Mouse (Mus musculus): ENCODE data around the gene Tjp2. TPM values are rescaled to one million over a fixed set of nuclear protein-coding genes. Genes with fewer than 3 reads are reported as not detected.
"Not testable (repeated sequence)": the region's sequence is repeated elsewhere in the genome, so short reads cannot be mapped to it uniquely, and the experiment has no call there.

Tjp2 gene
- total RNA-seq, 2 experiments from 2014 or later: 21.8 to 23.2 TPM

- no peak for DNase-seq (ENCODE audit: low spot score in 2 of 2)
These were observed 90.5 kb downstream of the Tjp2 start for GRCm38 (mm10) chr19:24134144-24134911.

GRCm38 (mm10) chr19:24123534-24124290 is 101.1 kb downstream of the Tjp2 start:
- DNase-seq (ENCODE audit: low spot score in 2 of 2): no peak

GRCm38 (mm10) chr19:24123087-24123486 is 101.7 kb downstream of the Tjp2 start:
- DNase-seq (ENCODE audit: low spot score in 2 of 2): no peak

- DNase-seq (ENCODE audit: low spot score in 2 of 2): no peak
These were observed 102.2 kb downstream of the Tjp2 start for GRCm38 (mm10) chr19:24122647-24123046.

- DNase-seq (ENCODE audit: low spot score in 2 of 2): no peak
These were observed 104.0 kb downstream of the Tjp2 start for GRCm38 (mm10) chr19:24120811-24121210.

- DNase-seq (ENCODE audit: low spot score in 2 of 2): no peak
These were observed 106.1 kb downstream of the Tjp2 start for GRCm38 (mm10) chr19:24118775-24119174.

GRCm38 (mm10) chr19:24111581-24111980 is 113.2 kb downstream of the Tjp2 start:
- DNase-seq (ENCODE audit: low spot score in 2 of 2): no peak

- DNase-seq (ENCODE audit: low spot score in 2 of 2): peak; percentile 8 to 33
These were observed 117.1 kb downstream of the Tjp2 start for GRCm38 (mm10) chr19:24107707-24108106.

- DNase-seq (ENCODE audit: low spot score in 2 of 2): no peak
These were observed 121.0 kb downstream of the Tjp2 start for GRCm38 (mm10) chr19:24103802-24104201.

GRCm38 (mm10) chr19:24102562-24103126 is 122.2 kb downstream of the Tjp2 start:
- peak in 1 of 2 experiments; percentile 73 for DNase-seq (ENCODE audit: low spot score in 2 of 2)

GRCm38 (mm10) chr19:24101183-24101582 is 123.6 kb downstream of the Tjp2 start:
- DNase-seq (ENCODE audit: low spot score in 2 of 2): peak in 1 of 2 experiments; percentile 21

- no peak for DNase-seq (ENCODE audit: low spot score in 2 of 2)
These were observed 126.1 kb downstream of the Tjp2 start for GRCm38 (mm10) chr19:24098691-24099090.

- no peak for DNase-seq (ENCODE audit: low spot score in 2 of 2)
These were observed 127.0 kb downstream of the Tjp2 start for GRCm38 (mm10) chr19:24097666-24098455.

- not testable (repeated sequence) for DNase-seq (ENCODE audit: low spot score in 2 of 2)
These were observed 132.8 kb downstream of the Tjp2 start for GRCm38 (mm10) chr19:24092060-24092459.

GRCm38 (mm10) chr19:24090366-24090765 is 134.5 kb downstream of the Tjp2 start:
- DNase-seq (ENCODE audit: low spot score in 2 of 2): no peak

- DNase-seq (ENCODE audit: low spot score in 2 of 2): no peak
These were observed 139.5 kb downstream of the Tjp2 start for GRCm38 (mm10) chr19:24085306-24085705.

- no peak for DNase-seq (ENCODE audit: low spot score in 2 of 2)
These were observed 144.3 kb downstream of the Tjp2 start for GRCm38 (mm10) chr19:24080417-24081080.

GRCm38 (mm10) chr19:24077658-24078057 is 147.2 kb downstream of the Tjp2 start:
- DNase-seq (ENCODE audit: low spot score in 2 of 2): no peak

- DNase-seq (ENCODE audit: low spot score in 2 of 2): no peak
These were observed 148.3 kb downstream of the Tjp2 start for GRCm38 (mm10) chr19:24076536-24076935.

- no peak for DNase-seq (ENCODE audit: low spot score in 2 of 2)
These were observed 148.9 kb downstream of the Tjp2 start for GRCm38 (mm10) chr19:24075927-24076326.

GRCm38 (mm10) chr19:24073155-24073554 is 151.7 kb downstream of the Tjp2 start:
- no peak for DNase-seq (ENCODE audit: low spot score in 2 of 2)

Measured in layer of hippocampus, adult 18-20 months (tissue).